Mouse (Mus musculus) CH12.LX (cell line): ENCODE results near the gene Pknox2. TPM values are rescaled to one million over a fixed set of nuclear protein-coding genes. Genes with fewer than 3 reads are reported as not detected.

Source experiments
- DNase-seq: peaks from one replicate; pipeline ENCODE4 v3.0.0-alpha.2; 2013; ENCODE audit errors: extremely low read depth
- H3K27ac ChIP-seq: 2 replicates; pipeline ENCODE4 v1.5.1; 2012; ENCODE audit warnings: low read depth, mild to moderate bottlenecking, control low read depth, moderate library complexity; ENCODE audit not compliant: insufficient read depth
- H3K27me3 ChIP-seq: replicated peaks from 2 replicates; pipeline ENCODE3; 2012; ENCODE audit warnings: inconsistent platforms
- H3K36me3 ChIP-seq, 2 experiments: replicated peaks in 1 of 2; 2 replicates each; pipeline versions ENCODE3 to v1.6.1; 2012; ENCODE audit warnings: inconsistent platforms in 1 of 2, low read length in 1 of 2, mild to moderate bottlenecking in 1 of 2, mixed read lengths in 1 of 2, moderate library complexity in 1 of 2; ENCODE audit not compliant: control insufficient read depth in 1 of 2, insufficient read depth in 1 of 2
- H3K4me1 ChIP-seq, 2 experiments: 2 replicates each; pipeline ENCODE4 v1.6.1; 2012; ENCODE audit warnings: inconsistent platforms in 1 of 2, moderate library complexity in 1 of 2; ENCODE audit not compliant: insufficient read depth in 2 of 2, control insufficient read depth in 1 of 2
- H3K4me2 ChIP-seq: 2 replicates; pipeline ENCODE4 v1.6.1; 2012; ENCODE audit warnings: low read depth, mild to moderate bottlenecking, control low read depth; ENCODE audit not compliant: poor library complexity, insufficient read depth, severe bottlenecking
- H3K4me3 ChIP-seq, 3 experiments: fragments of 150-350 bp in 1 of 3; sonication (generic) in 1 of 3; replicated peaks in 1 of 3; 2 replicates each; pipeline versions ENCODE3 to v1.5.1; 2011 to 2012; ENCODE audit warnings: low read depth in 2 of 3, low read length in 2 of 3, mild to moderate bottlenecking in 2 of 3, moderate library complexity in 2 of 3, control low read depth in 1 of 3, improper control_type of control experiment in 1 of 3, inconsistent platforms in 1 of 3, mixed read lengths in 1 of 3; ENCODE audit not compliant: poor library complexity in 1 of 3
- H3K79me2 ChIP-seq: replicated peaks from 2 replicates; pipeline ENCODE4 v1.6.1; 2012; ENCODE audit warnings: mild to moderate bottlenecking, moderate library complexity; ENCODE audit not compliant: control insufficient read depth, poor library complexity, insufficient read depth, severe bottlenecking; ENCODE audit errors: extremely low read depth
- H3K9ac ChIP-seq: 2 replicates; pipeline ENCODE4 v1.6.1; 2012; ENCODE audit warnings: low read depth, mild to moderate bottlenecking, control low read depth, moderate library complexity; ENCODE audit not compliant: insufficient read depth
- H3K9me3 ChIP-seq: replicated peaks from 2 replicates; pipeline ENCODE3; 2012; ENCODE audit warnings: low read length, inconsistent platforms, mixed read lengths
- CTCF ChIP-seq, 2 experiments: IDR thresholded peaks in 1 of 2; conservative IDR thresholded peaks in 1 of 2; 2 replicates each; pipeline ENCODE4 v1.5.1; 2011 to 2012; ENCODE audit warnings: low read depth in 2 of 2, low read length in 2 of 2, improper control_type of control experiment in 1 of 2, inconsistent platforms in 1 of 2, mild to moderate bottlenecking in 1 of 2, moderate library complexity in 1 of 2
- E2F4 ChIP-seq: IDR thresholded peaks from 2 replicates; pipeline ENCODE4 v1.6.1; 2011; ENCODE audit warnings: low read depth, low read length, improper control_type of control experiment; ENCODE audit not compliant: insufficient replicate concordance
- ELF1 ChIP-seq: IDR thresholded peaks from 2 replicates; pipeline ENCODE4 v1.6.1; 2014; ENCODE audit warnings: low read depth, mild to moderate bottlenecking, inconsistent platforms, low read length, improper control_type of control experiment
- ETS1 ChIP-seq: conservative IDR thresholded peaks from 2 replicates; pipeline ENCODE4 v1.6.1; 2012; ENCODE audit warnings: low read depth, mild to moderate bottlenecking, inconsistent platforms, low read length, improper control_type of control experiment, moderate library complexity
- GABPA ChIP-seq: IDR thresholded peaks from 2 replicates; pipeline ENCODE4 v1.6.1; 2012; ENCODE audit warnings: low read depth, low read length, improper control_type of control experiment, inconsistent platforms; ENCODE audit not compliant: insufficient replicate concordance
- HCFC1 ChIP-seq: IDR thresholded peaks from 2 replicates; pipeline ENCODE4 v1.6.1; 2012; ENCODE audit warnings: low read depth, mild to moderate bottlenecking, inconsistent platforms, low read length, improper control_type of control experiment
- IRF4 ChIP-seq: IDR thresholded peaks from 2 replicates; pipeline ENCODE4 v1.6.1; 2014; ENCODE audit warnings: low read depth, mild to moderate bottlenecking, inconsistent platforms, low read length, improper control_type of control experiment
- JUN ChIP-seq: IDR thresholded peaks from 2 replicates; pipeline ENCODE4 v1.6.1; 2011; ENCODE audit warnings: low read depth, mild to moderate bottlenecking, low read length, improper control_type of control experiment, moderate library complexity; ENCODE audit not compliant: insufficient read depth
- JUND ChIP-seq: conservative IDR thresholded peaks from 2 replicates; pipeline ENCODE4 v1.6.1; 2011; ENCODE audit warnings: low read depth, low read length, improper control_type of control experiment
- KAT2A ChIP-seq: IDR thresholded peaks from 2 replicates; pipeline ENCODE4 v1.6.1; 2012; ENCODE audit warnings: low read length, improper control_type of control experiment, inconsistent platforms; ENCODE audit not compliant: insufficient replicate concordance
- MAX ChIP-seq: IDR thresholded peaks from 2 replicates; pipeline ENCODE4 v1.6.1; 2011; ENCODE audit warnings: low read length, improper control_type of control experiment
- MAZ ChIP-seq: IDR thresholded peaks from 2 replicates; pipeline ENCODE4 v1.6.1; 2012; ENCODE audit warnings: low read depth, mild to moderate bottlenecking, inconsistent platforms, low read length, improper control_type of control experiment, moderate library complexity
- MEF2A ChIP-seq: IDR thresholded peaks from 2 replicates; pipeline ENCODE4 v1.6.1; 2014; ENCODE audit warnings: low read depth, mild to moderate bottlenecking, inconsistent platforms, low read length, improper control_type of control experiment, borderline replicate concordance
- MXI1 ChIP-seq: IDR thresholded peaks from 2 replicates; pipeline ENCODE4 v1.6.1; 2011; ENCODE audit warnings: mild to moderate bottlenecking, low read depth, low read length, improper control_type of control experiment
- MYC ChIP-seq: IDR thresholded peaks from 2 replicates; pipeline ENCODE4 v1.6.1; 2011; ENCODE audit warnings: low read depth, mild to moderate bottlenecking, improper control_type of control experiment, low read length
- NELFE ChIP-seq: IDR thresholded peaks from 2 replicates; pipeline ENCODE4 v1.6.1; 2011; ENCODE audit warnings: low read depth, low read length, improper control_type of control experiment
- NRF1 ChIP-seq: IDR thresholded peaks from 2 replicates; pipeline ENCODE4 v1.6.1; 2014; ENCODE audit warnings: low read depth, mild to moderate bottlenecking, inconsistent platforms, low read length, improper control_type of control experiment, moderate library complexity
- PAX5 ChIP-seq: IDR thresholded peaks from 2 replicates; pipeline ENCODE4 v1.6.1; 2012; ENCODE audit warnings: low read length, inconsistent platforms, mixed read lengths
- POLR2A ChIP-seq: IDR thresholded peaks from 2 replicates; pipeline ENCODE4 v1.6.1; 2011; ENCODE audit warnings: low read depth, mild to moderate bottlenecking, improper control_type of control experiment, low read length
- POLR2AphosphoS2 ChIP-seq: IDR thresholded peaks from 2 replicates; pipeline ENCODE4 v1.6.1; 2011; ENCODE audit warnings: low read depth, low read length, improper control_type of control experiment
- RCOR1 ChIP-seq: conservative IDR thresholded peaks from 2 replicates; pipeline ENCODE4 v1.6.1; 2012; ENCODE audit warnings: low read depth, mild to moderate bottlenecking, inconsistent platforms, low read length, improper control_type of control experiment
- SIN3A ChIP-seq: IDR thresholded peaks from 2 replicates; pipeline ENCODE4 v1.6.1; 2012; ENCODE audit warnings: low read length, improper control_type of control experiment, inconsistent platforms
- SMC3 ChIP-seq: IDR thresholded peaks from 2 replicates; pipeline ENCODE4 v1.6.1; 2011; ENCODE audit warnings: low read depth, low read length, improper control_type of control experiment
- TBP ChIP-seq: conservative IDR thresholded peaks from 2 replicates; pipeline ENCODE4 v1.6.1; 2011; ENCODE audit warnings: low read depth, low read length, improper control_type of control experiment
- UBTF ChIP-seq: IDR thresholded peaks from 2 replicates; pipeline ENCODE4 v1.6.1; 2012; ENCODE audit warnings: low read depth, mild to moderate bottlenecking, inconsistent platforms, low read length, improper control_type of control experiment, moderate library complexity
- USF2 ChIP-seq: conservative IDR thresholded peaks from 2 replicates; pipeline ENCODE4 v1.6.1; 2011; ENCODE audit warnings: low read depth, low read length, improper control_type of control experiment
- ZKSCAN1 ChIP-seq: IDR thresholded peaks from 2 replicates; pipeline ENCODE4 v1.6.1; 2012; ENCODE audit warnings: low read depth, inconsistent platforms, low read length, improper control_type of control experiment, borderline replicate concordance
- ZNF384 ChIP-seq: IDR thresholded peaks from 2 replicates; pipeline ENCODE4 v1.6.1; 2012; ENCODE audit warnings: low read depth, low read length, improper control_type of control experiment, inconsistent platforms
- dilution Hi-C: fragments of 300-500 bp; cut with MboI; formaldehyde crosslinking; loops from 2 replicates; pipeline ENCODE4 v1.14.3; 2020; ENCODE audit warnings: low sequenced_read_pairs; ENCODE audit not compliant: extremely low pct_unique_long_range_greater_than_20kb, extremely low pct_ligation_motif_present
- in situ Hi-C: fragments of 300-500 bp; cut with MboI; formaldehyde crosslinking; loops from 3 replicates; pipeline ENCODE4 v1.14.3; 2019; ENCODE audit warnings: low sequenced_read_pairs, low pct_ligation_motif_present, low pct_unique_long_range_greater_than_20kb, mixed read lengths
- polyA plus RNA-seq: library from polyadenylated mRNA; unstranded; fragments of >175 nt; gene quantifications from 2 replicates; pipeline ENCODE4 v1.2.1, GENCODE M21; 2012; ENCODE audit warnings: low read depth; ENCODE audit not compliant: insufficient read length
- total RNA-seq, 2 experiments: library from RNA; depleted of rRNA; stranded (reverse); fragments of 300-350 nt in 1 of 2; fragments of >200 nt in 1 of 2; gene quantifications; 2 replicates each; pipeline ENCODE4 v1.2.3; 2012 to 2014

The Pknox2 gene
- total and polyA plus RNA-seq, 3 experiments: 0.08 to 0.11 TPM; not detected in 1

GRCm38 (mm10) chr9:37029811-37030346 is 117.3 kb downstream of the Pknox2 start:
- H3K4me1 ChIP-seq: no peaks in the 10 kb centered on the region; a peak in 1 of 4 replicates
- no peaks in the 10 kb centered on the region for H3K79me2 ChIP-seq
- no peak overlapping the region for H3K4me3 ChIP-seq
- H3K27ac ChIP-seq: no peak overlapping the region
- H3K9ac ChIP-seq: no peak overlapping the region
- no peaks in the 10 kb centered on the region for H3K9me3 ChIP-seq
- H3K36me3 ChIP-seq: no peaks in the 10 kb centered on the region
- peaks cover 6% of the 10 kb centered on the region for H3K27me3 ChIP-seq
- DNase-seq: no peak
- dilution Hi-C loops: no loop called here
- TF ChIP-seq POLR2A: no peak
- TF ChIP-seq ZKSCAN1: no peak
- no peak for TF ChIP-seq POLR2AphosphoS2
- TF ChIP-seq CTCF (conservative IDR thresholded peaks at IDR 0.05 in 1 of 2, IDR thresholded peaks at IDR 0.05 in 1 of 2; ENCODE audit: low read depth in 2 of 2, low read length in 2 of 2): no peak
- no peak for TF ChIP-seq MYC
- TF ChIP-seq UBTF: no peak
- TF ChIP-seq PAX5: no peak
- TF ChIP-seq ETS1: no peak
- no peak for TF ChIP-seq ELF1
- no peak for TF ChIP-seq MXI1
- no peak for TF ChIP-seq E2F4
- TF ChIP-seq JUN: no peak
- TF ChIP-seq SIN3A: no peak
- TF ChIP-seq KAT2A: no peak
- no peak for TF ChIP-seq JUND
- TF ChIP-seq NRF1: no peak
- TF ChIP-seq MAZ: no peak
- no peak for TF ChIP-seq ZNF384
- in situ Hi-C loops: no loop called here
- H3K4me2 ChIP-seq: no peak overlapping the region

GRCm38 (mm10) chr9:37027825-37028575 is 119.2 kb downstream of the Pknox2 start:
- dilution Hi-C loops (no loop called here), in situ Hi-C loops (no loop called here)
- Histone ChIP-seq H3K27me3 (peaks cover 6% of the 10 kb centered on the region), H3K9me3 (no peaks in the 10 kb centered on the region), H3K36me3 (no peaks in the 10 kb centered on the region), H3K27ac (no peak overlapping the region), H3K4me2 (no peak overlapping the region), H3K79me2 (no peaks in the 10 kb centered on the region), H3K4me3 (no peak overlapping the region), H3K4me1 (no peaks in the 10 kb centered on the region; a peak in 1 of 4 replicates), H3K9ac (no peak overlapping the region)
- TF ChIP-seq RCOR1: no peak
- TF ChIP-seq NELFE: no peak
- no peak for TF ChIP-seq ZNF384
- no peak for TF ChIP-seq GABPA
- TF ChIP-seq USF2: no peak
- TF ChIP-seq MEF2A: no peak
- no peak for TF ChIP-seq ETS1
- TF ChIP-seq JUND: no peak
- no peak for TF ChIP-seq HCFC1
- no peak for TF ChIP-seq PAX5
- TF ChIP-seq TBP: no peak
- TF ChIP-seq IRF4: no peak
- no peak for TF ChIP-seq MAX
- no peak for TF ChIP-seq CTCF (conservative IDR thresholded peaks at IDR 0.05 in 1 of 2, IDR thresholded peaks at IDR 0.05 in 1 of 2; ENCODE audit: low read depth in 2 of 2, low read length in 2 of 2)
- no peak for TF ChIP-seq SMC3
- no peak for TF ChIP-seq POLR2A
- TF ChIP-seq KAT2A: no peak
- TF ChIP-seq, all 38 proteins: peak for 0
- no peak for DNase-seq
